Mouse (Mus musculus) frontal cortex, adult 2 months (tissue): Measurements from ENCODE around the gene Slc35e1. TPM values are rescaled to one million over a fixed set of nuclear protein-coding genes. Genes with fewer than 3 reads are reported as not detected.

ENCODE experiments used
- polyA plus RNA-seq: library from polyadenylated mRNA; depleted of rRNA; stranded (reverse); fragments of >200 nt; gene quantifications from 2 replicates; pipeline ENCODE4 v1.2.3, GENCODE M21; 2012; rRNA removed

Slc35e1 gene
- polyA plus RNA-seq, 1 experiment, result 32.4 TPM

Other genes starting within 250 kb of the Slc35e1 start
- 3.7 and 6.4 TPM in 2 replicates for gene Gm10282, start 187.4 kb downstream of the Slc35e1 start, polyA plus RNA-seq
- gene Klf2, start 173.6 kb downstream of the Slc35e1 start, polyA plus RNA-seq, result 10.3 and 18.3 TPM in 2 replicates
- gene Eps15l1, start 71.2 kb downstream of the Slc35e1 start, polyA plus RNA-seq, result 76.1 and 81.8 TPM in 2 replicates
- gene Calr3, start 48.7 kb downstream of the Slc35e1 start, polyA plus RNA-seq, result 0.58 and 0.61 TPM in 2 replicates
- gene 1700030K09Rik, start 48.7 kb downstream of the Slc35e1 start, polyA plus RNA-seq, result 9.6 and 10.0 TPM in 2 replicates
- 51.4 and 57.2 TPM in 2 replicates for gene Cherp, start 17.4 kb downstream of the Slc35e1 start, polyA plus RNA-seq
- 7.9 and 9.0 TPM in 2 replicates for gene Med26, start 55.7 kb upstream of the Slc35e1 start, polyA plus RNA-seq
- 79.4 and 83.3 TPM in 2 replicates for gene Smim7, start 78.5 kb upstream of the Slc35e1 start, polyA plus RNA-seq
- 141 TPM in 2 replicates for gene Tmem38a, start 79.4 kb upstream of the Slc35e1 start, polyA plus RNA-seq
- 23.8 and 26.4 TPM in 2 replicates for gene Nwd1, start 154.1 kb upstream of the Slc35e1 start, polyA plus RNA-seq
- 134 and 150 TPM in 2 replicates for gene Sin3b, start 230.7 kb upstream of the Slc35e1 start, polyA plus RNA-seq